Mouse (Mus musculus) kidney, postnatal 4 days (tissue): Measurements from ENCODE around the gene Tmem150a.

Experiments used
- DNase-seq, 2 experiments: peaks; one replicate each; pipeline ENCODE4 v3.0.0; 2021; ENCODE audit warnings: mixed read lengths in 2 of 2

Gene Tmem150a

DNA sequence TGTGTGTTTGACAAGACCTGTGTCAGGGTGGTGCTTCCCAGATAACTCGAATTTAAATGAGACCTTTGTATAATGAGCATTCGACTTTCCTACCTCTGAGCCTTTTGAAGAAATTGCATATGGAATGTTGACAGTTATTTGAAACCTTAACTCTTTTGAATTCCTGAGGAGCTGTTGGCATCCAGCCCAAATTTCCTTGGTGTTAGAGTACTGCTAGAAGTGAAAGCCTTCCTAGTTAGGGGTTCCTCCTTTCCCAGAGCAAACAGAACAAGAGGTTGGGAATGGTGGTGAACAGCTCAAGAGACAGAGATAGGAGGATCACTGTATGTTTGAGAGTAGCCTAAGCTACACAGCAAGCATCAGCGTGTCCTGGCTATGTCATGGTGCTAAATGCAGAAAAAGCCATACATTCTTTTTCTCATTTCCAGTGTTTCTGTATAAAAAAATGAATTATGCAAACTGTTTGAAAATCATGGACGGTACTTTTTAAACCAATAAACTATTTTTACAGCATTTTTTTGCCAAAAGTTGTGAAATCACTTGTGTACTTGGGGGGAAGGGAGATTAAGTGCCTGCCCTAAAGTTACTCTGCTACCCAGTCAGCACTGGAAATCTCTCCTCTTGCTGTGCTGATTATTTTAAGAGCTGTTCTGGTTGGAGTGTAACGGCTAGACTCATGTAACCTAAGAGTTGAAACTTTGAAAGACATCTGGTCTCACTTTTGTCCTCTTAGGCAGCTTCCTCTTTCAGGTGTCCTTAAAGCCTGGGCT is 2.4 kb upstream of the Tmem150a start:
- no peak for DNase-seq

DNA sequence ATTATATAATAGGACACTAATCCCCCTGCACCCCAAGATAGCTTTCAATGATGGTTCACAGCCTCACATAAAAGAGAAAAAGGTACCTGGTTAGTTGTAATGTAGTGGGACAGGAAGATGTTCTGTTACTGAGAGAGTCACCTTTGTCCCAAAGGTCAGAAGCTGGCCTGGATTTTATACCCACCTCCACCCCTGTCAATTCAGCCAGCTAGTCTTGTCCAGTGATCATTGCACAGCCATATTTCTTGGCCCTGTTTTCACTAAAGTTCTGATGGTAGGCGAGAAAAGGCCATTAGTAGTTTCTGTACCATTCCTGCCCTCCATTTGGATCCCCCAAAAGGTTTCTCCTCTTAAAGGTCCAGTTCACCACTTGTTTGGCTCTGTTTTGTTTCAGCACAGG is 1.2 kb upstream of the Tmem150a start:
- DNase-seq: no peak

DNA sequence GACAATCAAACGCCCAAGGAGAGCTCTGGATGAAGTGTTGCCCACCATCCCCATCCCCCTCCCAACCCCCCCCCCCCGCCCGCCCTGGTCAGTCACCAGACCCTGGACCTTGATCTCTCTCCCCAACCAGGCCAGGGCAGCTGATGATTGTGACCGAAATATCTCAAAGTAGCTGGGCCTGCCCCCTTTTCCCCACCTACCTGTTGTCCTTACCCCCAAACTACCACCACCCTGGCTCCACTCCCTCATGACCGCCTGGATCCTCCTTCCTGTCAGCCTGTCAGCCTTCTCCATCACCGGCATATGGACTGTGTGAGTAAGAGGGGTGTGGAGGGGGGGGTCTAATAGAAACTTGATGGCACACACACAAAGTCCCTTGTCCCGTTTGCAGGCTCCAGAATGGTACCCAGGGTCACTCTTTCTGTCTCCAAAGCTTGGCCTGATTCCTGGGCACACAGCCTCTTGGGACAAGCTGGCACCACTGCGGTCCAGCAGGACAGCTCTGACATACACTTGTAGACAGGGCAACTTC is 820 bp downstream of the Tmem150a start:
- DNase-seq: no peak

DNA sequence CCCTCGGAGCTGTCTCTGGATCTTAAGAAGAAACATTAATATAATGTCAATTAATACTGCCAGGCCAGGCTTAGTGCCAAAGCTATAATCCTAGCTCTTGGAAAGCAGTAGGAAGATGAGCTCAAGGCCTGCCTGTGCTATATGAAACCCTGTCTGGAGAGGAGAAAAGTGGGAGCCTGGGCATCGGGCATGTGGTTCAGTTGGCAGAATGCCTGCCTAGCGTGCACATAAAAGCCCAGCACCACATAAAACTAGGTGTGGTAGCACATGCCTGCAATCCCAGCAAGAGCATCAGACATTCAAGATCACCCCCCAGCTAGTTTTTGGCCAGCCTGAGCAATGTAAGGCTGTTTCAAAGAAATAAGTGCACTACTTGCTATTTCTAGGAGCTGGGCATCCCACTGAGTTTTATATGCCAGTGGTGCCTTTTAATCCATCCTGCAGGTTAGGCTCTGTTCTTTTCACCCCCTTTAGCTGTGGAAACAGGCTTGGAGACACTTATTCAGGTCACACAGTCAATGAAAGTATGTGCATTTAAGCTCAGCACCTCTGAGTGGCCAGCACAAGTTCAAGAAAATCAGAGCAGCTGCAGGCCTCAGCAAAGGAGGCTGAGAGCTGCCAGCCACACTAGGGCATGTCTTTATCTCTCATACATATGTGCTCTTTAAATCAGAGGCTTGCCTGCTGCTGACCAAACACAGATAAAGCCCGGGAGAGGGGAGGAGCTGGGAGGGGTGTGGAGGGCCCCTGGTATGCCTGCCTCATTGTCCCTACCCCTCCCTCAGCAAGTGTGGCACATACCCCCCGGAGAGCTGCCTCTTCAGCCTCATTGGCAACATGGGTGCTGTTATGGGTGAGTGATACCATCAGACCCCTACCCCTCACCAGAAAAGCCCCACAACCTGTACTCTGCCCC is 2.2 kb downstream of the Tmem150a start:
- DNase-seq: no peak

DNA sequence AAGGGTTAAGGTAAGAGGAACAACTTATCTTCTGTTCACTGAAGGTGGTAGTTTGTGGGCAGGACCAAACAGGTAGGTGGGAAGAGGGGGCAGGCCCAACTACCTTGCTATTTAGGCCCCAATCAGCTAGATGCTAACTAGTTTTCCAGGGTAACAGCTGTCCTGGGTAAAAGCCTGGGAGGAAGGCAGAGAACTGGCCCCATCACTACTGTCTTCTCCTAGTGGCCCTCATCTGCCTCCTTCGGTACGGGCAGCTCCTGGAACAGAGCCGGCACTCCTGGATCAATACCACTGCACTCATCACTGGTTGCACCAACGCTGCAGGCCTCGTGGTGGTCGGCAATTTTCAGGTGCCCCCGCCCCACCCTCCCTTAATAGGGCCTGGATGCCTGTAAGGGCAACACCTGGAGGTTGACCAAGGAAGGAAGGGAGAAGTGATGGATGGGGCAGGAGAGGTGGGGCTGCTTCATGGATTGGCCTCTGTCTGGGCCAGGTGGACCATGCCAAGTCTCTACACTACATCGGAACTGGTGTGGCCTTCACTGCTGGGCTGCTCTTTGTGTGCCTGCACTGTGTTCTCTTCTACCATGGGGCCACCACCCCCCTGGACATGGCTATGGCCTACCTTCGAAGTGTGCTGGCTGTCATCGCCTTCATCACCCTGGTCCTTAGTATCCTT is 3.0 kb downstream of the Tmem150a start:
- DNase-seq: no peak

DNA sequence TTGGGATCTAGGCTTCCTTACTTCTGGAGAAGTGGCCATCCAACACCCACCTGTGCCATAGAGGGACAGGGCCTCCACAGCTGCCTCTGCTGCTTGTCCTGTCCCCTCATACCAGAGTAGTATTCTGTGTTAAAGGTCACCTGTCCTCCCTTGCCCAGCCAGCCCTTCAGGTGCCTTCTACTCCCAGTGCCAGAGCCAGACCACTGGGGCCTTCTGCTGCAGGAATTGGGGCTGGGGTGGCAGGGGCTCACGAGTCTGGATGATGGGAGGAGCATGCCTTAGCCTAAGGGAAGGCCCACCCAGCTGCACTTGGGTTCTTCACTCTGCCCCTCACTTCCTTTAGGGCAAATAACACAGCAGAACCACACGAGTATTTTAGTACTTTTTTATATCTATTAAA is 4.1 kb downstream of the Tmem150a start:
- no peak for DNase-seq

DNA sequence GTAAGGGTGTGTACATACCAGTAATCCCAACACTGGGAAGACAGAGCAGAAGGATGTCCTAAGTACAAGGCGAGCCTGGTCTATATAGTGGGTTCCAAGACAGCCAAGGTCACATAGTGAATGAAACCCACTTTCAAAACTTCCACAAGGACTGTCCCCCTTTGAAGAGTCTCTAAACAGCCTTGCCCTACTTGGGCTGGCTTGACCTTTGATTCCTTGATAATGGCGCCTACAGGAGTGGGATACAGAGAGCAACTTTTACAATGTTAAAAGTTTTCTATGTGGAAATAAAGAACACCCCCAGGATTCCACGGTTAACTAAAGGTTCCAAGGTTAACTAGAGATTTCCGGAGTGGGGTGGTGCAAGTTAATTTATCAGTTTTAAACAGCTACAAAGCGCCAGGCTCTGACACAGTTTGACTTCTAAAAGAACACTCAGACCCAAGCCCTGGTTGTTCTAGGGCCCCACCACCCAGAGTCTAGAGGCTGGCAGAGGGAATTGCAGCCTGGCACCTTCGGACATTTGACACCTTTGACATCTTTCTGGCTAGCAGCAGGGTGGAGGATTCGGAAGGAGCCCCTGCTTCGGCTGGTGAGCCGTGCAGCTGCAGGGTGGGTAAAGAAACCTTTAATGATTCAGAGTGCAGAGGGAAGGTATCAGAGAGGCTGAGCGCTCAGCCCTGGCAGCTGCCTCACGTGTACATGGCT is 4.8 kb downstream of the Tmem150a start:
- no peak for DNase-seq

DNA sequence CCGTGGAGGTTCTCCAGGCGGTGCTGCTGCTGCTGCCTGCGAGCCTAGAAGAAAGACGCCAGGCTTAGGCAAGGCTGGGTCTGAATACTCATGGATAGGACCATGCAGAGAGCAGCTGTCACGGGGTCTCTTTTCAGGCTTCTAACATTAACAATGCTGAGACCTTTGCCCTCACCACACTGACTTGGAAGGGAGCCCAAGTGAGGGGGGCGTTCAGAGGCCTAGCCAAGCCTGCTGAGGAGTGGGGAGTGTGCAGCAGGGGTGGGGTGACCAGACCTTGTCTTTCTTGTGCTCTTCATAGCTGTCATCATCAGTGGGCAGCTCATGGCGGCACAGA is 5.3 kb downstream of the Tmem150a start:
- DNase-seq: peak; percentile 57 to 68

DNA sequence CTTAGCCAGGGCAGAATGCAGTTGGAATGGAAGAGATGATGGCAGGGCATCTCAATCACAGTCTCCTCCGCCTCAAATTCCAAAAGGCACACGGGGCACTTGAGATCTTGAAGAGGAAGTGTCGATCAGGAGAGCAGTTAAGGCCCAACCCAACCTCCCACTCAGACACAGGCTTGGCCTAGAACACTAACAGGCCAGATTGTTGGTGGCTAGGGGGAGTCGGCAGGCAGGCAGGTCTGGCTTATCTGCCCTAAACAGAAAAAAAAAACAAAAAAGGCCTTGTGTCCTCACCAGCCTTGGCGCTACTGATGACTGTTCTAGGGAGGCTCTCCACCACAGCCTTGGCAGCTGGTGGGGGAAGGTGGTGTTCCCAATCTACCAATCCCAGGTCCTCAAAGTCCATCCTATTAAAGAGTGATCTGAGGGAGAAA is 5.9 kb downstream of the Tmem150a start:
- DNase-seq: no peak

DNA sequence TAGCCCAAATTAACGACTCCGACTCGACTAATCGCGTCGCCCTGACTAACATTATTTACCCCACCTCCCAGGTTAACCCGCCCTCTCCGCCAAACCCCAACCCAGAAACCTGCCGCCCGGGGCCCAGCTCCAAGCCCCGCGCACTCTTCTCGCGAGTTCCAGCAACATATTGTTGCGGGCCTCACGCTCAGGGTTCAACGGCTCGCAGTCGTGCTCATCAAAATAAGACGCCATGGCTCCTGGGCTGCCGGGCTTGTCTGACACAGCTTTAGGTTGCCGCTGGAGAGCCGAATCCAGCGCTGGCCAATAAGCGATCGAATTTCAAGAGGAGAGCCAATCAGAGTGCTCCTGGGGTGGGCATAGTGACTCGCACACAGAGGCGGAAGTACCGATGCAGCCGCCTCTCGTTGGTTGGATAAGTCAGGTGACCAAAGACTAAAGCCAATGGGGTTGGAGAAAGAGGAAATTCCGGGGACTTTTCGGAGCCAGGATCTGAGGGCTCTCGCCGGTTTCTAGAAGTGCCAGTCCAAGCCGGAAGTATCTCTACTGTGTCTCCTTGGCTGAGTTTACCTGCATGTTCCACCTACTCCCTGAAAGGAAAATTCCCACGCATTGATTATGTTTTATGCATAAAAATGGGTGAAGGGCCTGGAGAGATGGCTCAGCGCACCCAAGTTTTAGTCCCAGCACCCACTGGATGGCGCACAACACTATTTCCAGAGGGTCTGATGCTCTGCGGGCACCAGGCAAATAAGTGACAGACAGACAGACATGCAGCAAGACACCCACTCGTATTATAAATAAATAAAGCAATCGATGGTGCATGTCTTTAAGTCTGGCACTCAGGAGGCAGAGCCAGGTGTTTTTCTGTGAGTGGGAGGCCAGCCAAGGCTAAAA is 7.1 kb downstream of the Tmem150a start:
- peak; percentile 92 to 96 for DNase-seq

DNA sequence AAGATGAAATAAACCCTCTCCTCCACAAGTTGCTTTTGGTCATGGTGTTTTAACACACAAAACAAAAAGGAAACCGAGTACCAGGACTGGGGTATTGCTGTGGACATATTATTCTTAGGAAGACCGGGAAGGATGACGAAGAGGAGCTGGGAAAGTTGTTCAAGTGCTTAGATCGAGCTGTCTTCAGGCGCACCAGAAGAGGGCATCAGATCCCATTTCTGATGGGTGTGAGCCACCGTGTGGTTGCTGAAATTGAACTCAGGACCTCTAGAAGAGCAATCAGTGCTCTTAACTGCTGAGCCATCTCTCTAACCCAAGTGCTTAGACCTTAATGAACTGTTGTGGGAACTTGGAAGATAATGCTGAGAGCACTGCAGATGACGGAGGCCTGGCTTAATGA is 8.8 kb downstream of the Tmem150a start:
- DNase-seq: no peak

DNA sequence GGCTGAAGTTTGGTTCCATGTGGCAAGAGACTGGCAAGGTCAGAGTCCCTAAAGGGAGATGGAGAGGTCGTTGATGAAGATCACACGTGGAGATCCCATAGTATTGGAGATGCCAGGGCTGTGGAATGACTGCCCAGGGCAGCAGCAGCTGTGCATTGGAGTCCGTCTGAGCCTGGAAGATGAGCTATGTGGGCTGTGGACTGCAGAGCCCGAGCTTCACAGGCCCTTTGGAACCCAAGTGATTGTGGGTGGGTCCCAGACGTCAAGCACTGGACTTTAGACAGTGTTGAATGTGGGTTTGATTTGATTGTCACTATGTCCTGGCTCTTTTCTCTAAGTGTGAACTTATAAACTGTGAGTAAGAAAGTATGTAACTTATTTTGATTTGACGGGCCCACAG is 9.7 kb downstream of the Tmem150a start:
- DNase-seq: no peak

DNA sequence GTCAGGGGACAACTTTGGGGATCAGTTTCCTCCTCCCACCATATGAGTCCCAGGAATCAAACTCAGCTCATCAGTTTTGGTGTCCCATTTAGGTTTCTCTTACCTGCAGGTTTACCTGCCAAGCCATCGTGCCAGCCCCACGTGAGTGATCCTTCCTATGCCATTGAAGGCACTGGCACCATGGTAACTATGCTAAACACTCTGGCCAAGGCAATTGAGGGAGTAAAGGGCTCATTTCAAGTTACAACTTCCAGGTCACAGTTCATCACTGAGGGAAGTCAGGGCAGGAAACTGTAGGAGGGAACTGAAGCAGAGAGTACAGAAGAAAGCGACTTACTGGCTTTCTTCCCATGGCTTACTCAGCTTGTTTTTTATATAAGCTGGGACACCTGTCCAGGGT is 11.1 kb downstream of the Tmem150a start:
- no peak for DNase-seq

DNA sequence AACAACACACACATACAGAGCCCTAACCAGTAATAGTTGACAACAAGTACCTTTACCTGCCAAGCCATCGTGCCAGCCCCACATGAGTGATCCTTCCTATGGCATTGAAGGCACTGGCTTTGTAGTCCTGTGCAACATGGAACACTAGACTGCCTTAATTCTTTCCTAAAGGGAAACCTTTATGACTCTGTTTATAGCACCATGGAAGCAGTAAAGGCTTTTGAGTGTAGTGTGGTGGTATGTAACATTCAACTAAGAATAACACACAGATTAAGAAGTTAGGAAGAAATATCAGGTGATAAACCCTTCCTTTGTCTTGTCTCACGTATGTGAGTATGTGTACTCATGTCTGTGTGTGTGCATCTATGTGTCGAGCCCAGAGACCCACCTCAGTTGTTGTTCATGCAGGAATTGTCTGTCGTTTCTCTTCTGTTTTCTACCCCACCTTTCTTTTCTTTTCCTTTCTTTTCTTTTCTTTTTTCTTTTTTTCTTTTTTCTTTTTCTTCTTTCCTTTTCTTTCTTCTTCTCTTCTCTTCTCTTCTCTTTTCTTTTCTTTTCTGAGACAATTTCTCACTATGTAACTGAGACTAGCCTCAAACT is 11.7 kb downstream of the Tmem150a start, which contains the start of gene Rnf181:
Gene Rnf181 (minus strand): TSS at position 113 of the 600 bp plus-strand sequence.
- DNase-seq: no peak

DNA sequence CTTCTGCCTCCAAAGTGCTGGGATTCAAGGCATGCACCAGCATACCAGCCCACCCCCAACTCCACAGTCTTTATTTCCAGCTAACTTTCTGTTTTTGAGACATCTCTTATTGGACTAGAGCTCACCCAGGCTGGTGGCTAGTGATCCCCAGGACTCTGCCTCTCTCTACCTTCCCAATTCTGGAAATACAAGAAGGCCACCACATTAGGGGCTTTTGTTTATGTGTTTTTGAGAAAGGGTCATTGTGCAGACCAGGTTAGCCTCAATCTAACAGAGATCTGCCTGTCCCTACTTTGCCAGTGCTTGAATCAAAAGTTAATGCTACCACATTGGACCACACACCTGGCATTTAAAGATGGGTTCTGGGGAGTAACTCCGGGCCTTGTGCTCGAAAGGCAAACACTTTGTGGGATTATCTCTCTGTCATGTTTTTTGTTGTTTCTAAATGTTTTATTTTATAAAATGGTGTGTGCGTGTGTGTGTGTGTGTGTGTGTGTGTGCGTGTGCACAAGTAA is 12.3 kb downstream of the Tmem150a start:
- DNase-seq: no peak

DNA sequence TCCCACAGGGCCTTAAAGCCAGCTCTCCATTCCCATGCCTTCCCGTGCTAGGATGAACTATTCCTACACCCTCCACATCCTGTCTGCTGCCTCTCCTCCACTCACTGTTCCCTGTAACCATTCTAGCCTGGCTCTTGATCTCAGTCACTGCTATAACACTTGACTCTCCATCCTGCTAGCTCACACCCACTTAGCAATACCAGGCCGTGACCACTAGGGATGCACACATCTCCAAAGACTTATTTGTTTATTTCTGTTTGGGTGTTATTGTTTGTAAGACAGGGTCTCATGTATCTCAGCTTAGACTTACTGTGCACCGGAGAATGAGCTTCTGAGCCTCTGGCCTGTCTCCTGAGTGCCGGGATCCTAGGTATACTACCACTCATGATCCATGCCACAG is 14.3 kb downstream of the Tmem150a start:
- no peak for DNase-seq

DNA sequence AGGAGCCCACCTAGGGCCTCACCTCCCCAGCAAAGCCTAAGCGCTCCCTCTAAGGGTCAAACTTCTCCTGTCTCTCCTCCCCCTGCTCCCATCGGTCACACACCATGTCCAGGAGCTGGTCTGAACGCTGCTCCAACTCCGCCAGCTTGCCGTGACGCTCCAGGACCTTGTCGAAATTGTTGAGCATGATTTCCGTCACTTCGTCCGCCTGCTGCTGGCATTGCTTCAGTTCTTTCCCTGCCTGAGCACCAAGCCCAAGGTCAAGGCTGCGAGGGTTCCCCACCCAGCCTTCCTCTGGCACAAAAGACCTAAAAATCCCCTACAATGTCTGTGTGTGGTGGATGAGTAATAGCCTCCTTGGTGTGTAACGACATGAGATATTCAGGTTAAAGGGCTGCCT is 14.8 kb downstream of the Tmem150a start:
- no peak for DNase-seq

DNA sequence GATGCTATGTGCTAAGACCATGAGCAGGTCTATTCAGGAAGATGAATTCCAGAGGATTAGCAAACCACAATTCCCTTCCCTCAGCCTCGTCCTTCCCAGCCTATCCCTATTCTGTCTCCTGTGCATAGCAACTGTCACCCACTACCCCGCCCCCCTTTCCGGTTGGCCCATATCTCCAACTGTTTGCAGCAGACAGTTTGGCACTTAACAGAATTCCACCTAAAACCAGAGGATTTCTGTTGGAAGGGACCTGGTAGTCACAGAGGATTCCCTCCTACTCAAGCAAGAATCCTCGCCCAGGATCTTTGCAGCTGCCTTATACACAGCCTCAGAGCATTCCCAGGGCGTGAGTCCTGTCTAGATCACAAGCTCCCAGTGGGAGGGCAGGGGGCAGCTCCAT is 15.9 kb downstream of the Tmem150a start:
- DNase-seq: peak in 1 of 2 experiments; percentile 65

DNA sequence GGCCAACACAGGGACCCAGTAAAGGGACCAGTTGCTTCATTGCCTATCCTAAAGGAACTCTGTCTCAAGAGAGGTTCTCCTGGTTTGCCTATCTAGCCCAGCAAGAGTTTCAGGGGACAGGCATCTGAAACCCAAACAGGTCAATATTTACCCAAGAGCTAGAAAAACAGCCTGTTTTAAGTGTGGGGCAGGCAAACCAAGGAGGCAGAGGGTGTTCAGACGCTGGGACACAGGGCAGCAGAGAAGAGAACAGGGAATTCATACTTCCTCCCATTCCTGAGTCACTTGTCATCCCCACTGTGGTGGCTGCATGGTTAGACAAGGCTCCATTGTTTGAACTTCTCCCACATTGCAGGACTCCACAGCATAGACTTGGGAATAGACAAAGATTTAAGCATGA is 16.3 kb downstream of the Tmem150a start:
- DNase-seq: no peak

DNA sequence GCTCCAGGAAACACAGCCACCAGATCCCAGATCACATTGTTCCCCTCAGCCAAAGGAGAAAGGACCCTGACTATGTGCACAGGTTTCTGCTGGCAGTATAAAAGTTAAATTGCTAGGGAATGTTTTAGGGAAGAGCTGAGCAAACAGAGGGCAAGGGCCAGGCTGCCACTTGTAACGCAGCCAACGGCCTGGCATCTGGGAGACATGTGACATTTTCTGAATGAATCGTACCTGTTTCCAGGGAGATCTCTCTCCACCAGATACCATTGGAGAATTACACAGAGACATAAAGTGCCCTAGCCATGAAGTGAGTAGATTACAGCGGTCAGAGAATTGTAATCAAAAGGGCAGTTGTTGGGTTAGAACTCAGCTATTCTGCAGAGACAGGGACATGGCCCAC is 17.9 kb downstream of the Tmem150a start:
- DNase-seq: no peak

DNA sequence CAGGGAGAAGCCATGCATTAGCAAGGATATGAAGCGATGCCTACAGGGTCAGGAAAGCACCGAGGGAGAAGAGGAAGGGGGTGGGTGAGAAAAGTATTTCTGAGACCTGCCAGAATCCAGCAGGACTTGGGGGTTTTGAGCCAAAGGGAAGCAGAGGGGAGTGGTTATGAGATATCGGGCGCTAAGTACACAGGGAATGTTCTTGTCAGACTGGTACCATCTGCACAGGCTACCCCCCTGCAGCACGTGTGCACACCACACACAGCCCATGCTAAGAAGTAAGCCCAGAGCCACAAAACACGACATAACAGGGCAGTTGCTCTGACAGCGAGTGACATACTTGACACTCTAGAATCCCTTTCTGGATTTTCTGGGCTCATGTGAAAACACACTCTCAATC is 19.0 kb downstream of the Tmem150a start:
- DNase-seq: no peak
